Mouse (Mus musculus): ENCODE measurements around the gene Fmo6. TPM values are rescaled to one million over a fixed set of nuclear protein-coding genes. Genes with fewer than 3 reads are reported as not detected.

The Fmo6 gene
- total RNA-seq, 2 experiments from 2014 or later: not detected

Other genes with a start within 250 kb of the Fmo6 start
- 10 to 100 TPM; 57.9 to 58.5 TPM for gene Prrc2c, start 197.0 kb downstream of the Fmo6 start, total RNA-seq (2021)
- under 1 TPM; 0.16 to 0.31 TPM for gene Fmo4, start 123.5 kb downstream of the Fmo6 start, total RNA-seq (2021)
- 10 to 100 TPM; 16.2 to 23.7 TPM for gene Fmo1, start 70.9 kb downstream of the Fmo6 start, total RNA-seq (2021)
- gene Fmo2, start 38.8 kb downstream of the Fmo6 start, total RNA-seq (2021): 1 to 10 TPM; 3.9 to 7.8 TPM
- not detected for gene Fmo3, start 47.0 kb upstream of the Fmo6 start, total RNA-seq (2021)
- gene Mroh9, start 148.2 kb upstream of the Fmo6 start, total RNA-seq (2021): not detected